Mouse (Mus musculus) forebrain, embryonic 12.5 days (tissue): Measurements from ENCODE around the gene 9430097D07Rik. TPM values are rescaled to one million over a fixed set of nuclear protein-coding genes. Genes with fewer than 3 reads are reported as not detected.

Experiments used
- ATAC-seq: fragments of 200-750 bp; cut with Nextera tagmentation; 2 replicates; pipeline ENCODE4 v1.8.0; 2017; ENCODE audit warnings: moderate TSS enrichment; ENCODE audit not compliant: low FRiP score
- H3K27ac ChIP-seq: fragments of 300-500 bp; sonication (generic); 2 replicates; pipeline ENCODE4 v1.5.1; 2016; ENCODE audit warnings: mild to moderate bottlenecking
- H3K27me3 ChIP-seq: fragments of 300-500 bp; sonication (generic); 2 replicates; pipeline ENCODE4 v1.6.1; 2016; ENCODE audit warnings: mild to moderate bottlenecking
- H3K36me3 ChIP-seq: fragments of 300-500 bp; sonication (generic); replicated peaks from 2 replicates; pipeline ENCODE4 v1.6.1; 2016; ENCODE audit warnings: mild to moderate bottlenecking
- H3K4me1 ChIP-seq: fragments of 300-500 bp; sonication (generic); 2 replicates; pipeline ENCODE4 v1.6.1; 2016
- H3K4me2 ChIP-seq: fragments of 300-500 bp; sonication (generic); 2 replicates; pipeline ENCODE4 v1.6.1; 2016; ENCODE audit warnings: mild to moderate bottlenecking, moderate library complexity
- H3K4me3 ChIP-seq: fragments of 300-500 bp; sonication (generic); replicated peaks from 2 replicates; pipeline ENCODE4 v1.5.1; 2016; ENCODE audit warnings: mild to moderate bottlenecking
- H3K9ac ChIP-seq: fragments of 300-500 bp; sonication (generic); 2 replicates; pipeline ENCODE4 v1.6.1; 2016; ENCODE audit warnings: mild to moderate bottlenecking
- H3K9me3 ChIP-seq: fragments of 300-500 bp; sonication (generic); 2 replicates; pipeline ENCODE4 v1.6.1; 2016
- WGBS: fragments of 180-500 bp; shearing (Covaris S2); methylation state at CpG from one replicate; pipeline ENCODE4 v1.1.7; 2016; 5-methylcytosine and 5-hydroxymethylcytosine counted together
- polyA plus RNA-seq: library from polyadenylated mRNA; unstranded; fragments of >200 nt; fragmentation: Nextera tagmentation; extraction: Ambion mirVana; gene quantifications from 2 replicates; pipeline ENCODE4 v1.2.1, GENCODE M21; 2016

9430097D07Rik gene
- polyA plus RNA-seq, 1 experiment from 2014 or later: 0.19 TPM

DNA sequence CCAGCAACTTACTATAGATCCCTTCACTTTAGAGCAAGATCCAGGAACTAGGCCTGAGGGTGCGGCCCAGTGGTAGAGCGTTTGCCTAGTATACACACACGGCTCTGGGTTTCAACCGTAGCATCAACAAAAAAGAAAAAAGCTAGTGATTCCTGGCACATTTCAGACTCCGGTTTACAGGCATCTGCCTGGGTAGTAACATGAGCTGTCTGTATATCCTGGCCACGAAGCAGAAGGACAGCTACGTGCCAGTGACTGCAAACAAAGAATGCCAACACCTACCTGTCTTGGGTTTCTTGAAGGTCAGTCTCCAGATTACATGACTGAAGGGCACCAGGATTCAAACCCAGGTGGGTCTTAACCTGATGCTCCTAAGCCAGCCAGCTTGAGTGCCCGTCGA is 26.3 kb downstream of the 9430097D07Rik start:
- no peaks in the 10 kb centered on the region for H3K36me3 ChIP-seq
- H3K4me2 ChIP-seq: no peak overlapping the region
- no peak overlapping the region for H3K9ac ChIP-seq
- H3K9me3 ChIP-seq: no peaks in the 10 kb centered on the region
- H3K4me3 ChIP-seq: no peak overlapping the region
- no peaks in the 10 kb centered on the region for H3K27me3 ChIP-seq
- WGBS: 89% methylated on average over 9 of the region's 9 CpGs
- no peak overlapping the region for H3K27ac ChIP-seq
- peaks cover 9% of the 10 kb centered on the region for H3K4me1 ChIP-seq
- ATAC-seq: no peak

DNA sequence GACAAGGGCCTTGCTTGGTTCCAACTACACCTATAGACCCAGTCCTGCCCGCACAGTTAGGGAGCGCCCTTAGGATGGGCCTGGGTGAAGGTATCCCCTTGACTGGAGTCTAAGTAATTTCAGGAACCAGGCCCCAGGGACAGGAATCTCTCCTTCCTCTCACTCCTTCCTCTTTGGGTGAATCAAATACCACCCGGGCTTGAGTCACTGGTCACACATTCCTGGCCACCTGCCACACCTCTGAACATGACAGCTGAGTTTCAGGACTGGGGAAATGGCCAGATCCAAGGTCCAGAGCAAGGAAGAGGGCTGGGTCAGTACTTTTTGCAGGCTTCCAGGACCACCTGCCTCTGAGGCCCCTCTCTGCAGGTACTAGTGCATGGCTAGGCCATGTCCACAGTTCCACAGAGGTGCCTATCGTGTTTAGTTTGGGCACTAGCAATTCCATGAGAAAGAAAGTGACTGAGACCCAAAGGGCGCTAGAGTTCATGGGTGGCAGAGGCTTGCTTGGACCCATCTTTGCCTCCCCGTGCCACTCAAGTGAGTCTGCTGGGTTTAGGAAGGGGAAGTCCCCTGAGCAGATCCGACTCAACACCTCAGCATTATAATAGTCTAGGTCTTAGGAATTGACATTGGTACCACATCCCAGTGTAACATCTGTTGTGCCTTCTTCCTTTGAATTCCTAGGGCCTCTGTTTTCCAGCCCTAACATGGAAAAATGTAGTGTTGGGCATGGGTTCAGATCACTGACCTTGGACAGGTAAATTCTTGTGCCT is 27.3 kb downstream of the 9430097D07Rik start:
- ATAC-seq: no peak
- 91% methylated on average over 7 of the region's 7 CpGs for WGBS
- H3K36me3 ChIP-seq: no peaks in the 10 kb centered on the region

DNA sequence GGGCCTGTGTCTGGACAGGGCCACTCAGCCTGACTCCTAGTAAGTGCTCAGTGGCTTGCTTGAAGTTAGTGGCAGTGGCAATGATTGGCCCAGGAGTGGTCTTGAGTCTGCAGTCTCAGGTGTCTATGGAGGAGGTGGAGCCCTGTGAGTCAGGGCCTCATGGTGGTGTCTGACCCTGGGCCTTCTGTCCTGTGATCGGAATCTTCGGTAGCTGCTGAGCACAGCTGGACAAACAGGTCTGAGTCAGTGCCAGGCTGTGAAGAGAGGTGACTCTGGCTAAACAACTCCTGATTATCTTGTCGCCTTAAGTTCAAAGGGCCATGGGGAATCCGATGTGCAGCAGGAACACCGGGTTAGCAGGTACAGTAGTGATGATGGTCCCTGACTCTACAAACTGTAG is 28.1 kb downstream of the 9430097D07Rik start:
- Histone ChIP-seq H3K9ac (no peak overlapping the region), H3K4me3 (no peak overlapping the region), H3K36me3 (no peaks in the 10 kb centered on the region), H3K9me3 (no peaks in the 10 kb centered on the region), H3K4me2 (no peak overlapping the region), H3K4me1 (peaks cover 11% of the 10 kb centered on the region), H3K27ac (no peak overlapping the region), H3K27me3 (no peaks in the 10 kb centered on the region)
- 93% methylated on average over 5 of the region's 5 CpGs for WGBS
- ATAC-seq: no peak

More for the DNA sequence above, 27.3 kb downstream of the 9430097D07Rik start:
- Histone ChIP-seq H3K4me1 (peaks cover 9% of the 10 kb centered on the region), H3K9ac (no peak overlapping the region), H3K4me2 (no peak overlapping the region), H3K9me3 (no peaks in the 10 kb centered on the region), H3K4me3 (no peak overlapping the region), H3K27me3 (no peaks in the 10 kb centered on the region), H3K27ac (no peak overlapping the region)

GRCm38 (mm10) chr2:32546951-32547350 is 28.5 kb downstream of the 9430097D07Rik start:
- Histone ChIP-seq H3K27ac (no peak overlapping the region), H3K27me3 (no peaks in the 10 kb centered on the region), H3K4me3 (no peak overlapping the region), H3K4me2 (no peak overlapping the region), H3K9me3 (no peaks in the 10 kb centered on the region), H3K9ac (no peak overlapping the region), H3K4me1 (peaks cover 14% of the 10 kb centered on the region), H3K36me3 (no peaks in the 10 kb centered on the region)
- no peak for ATAC-seq
- WGBS: 70% methylated on average over 1 of the region's 1 CpGs

GRCm38 (mm10) chr2:32543031-32543449 is 32.4 kb downstream of the 9430097D07Rik start:
- H3K9me3 ChIP-seq: no peaks in the 10 kb centered on the region
- H3K4me3 ChIP-seq: no peak overlapping the region
- no peak overlapping the region for H3K9ac ChIP-seq
- H3K27me3 ChIP-seq: no peaks in the 10 kb centered on the region
- no peaks in the 10 kb centered on the region for H3K36me3 ChIP-seq
- H3K4me2 ChIP-seq: no peak overlapping the region
- no peak overlapping the region for H3K27ac ChIP-seq
- peaks cover 36% of the 10 kb centered on the region for H3K4me1 ChIP-seq
- no peak for ATAC-seq
- 96% methylated on average over 3 of the region's 3 CpGs for WGBS

DNA sequence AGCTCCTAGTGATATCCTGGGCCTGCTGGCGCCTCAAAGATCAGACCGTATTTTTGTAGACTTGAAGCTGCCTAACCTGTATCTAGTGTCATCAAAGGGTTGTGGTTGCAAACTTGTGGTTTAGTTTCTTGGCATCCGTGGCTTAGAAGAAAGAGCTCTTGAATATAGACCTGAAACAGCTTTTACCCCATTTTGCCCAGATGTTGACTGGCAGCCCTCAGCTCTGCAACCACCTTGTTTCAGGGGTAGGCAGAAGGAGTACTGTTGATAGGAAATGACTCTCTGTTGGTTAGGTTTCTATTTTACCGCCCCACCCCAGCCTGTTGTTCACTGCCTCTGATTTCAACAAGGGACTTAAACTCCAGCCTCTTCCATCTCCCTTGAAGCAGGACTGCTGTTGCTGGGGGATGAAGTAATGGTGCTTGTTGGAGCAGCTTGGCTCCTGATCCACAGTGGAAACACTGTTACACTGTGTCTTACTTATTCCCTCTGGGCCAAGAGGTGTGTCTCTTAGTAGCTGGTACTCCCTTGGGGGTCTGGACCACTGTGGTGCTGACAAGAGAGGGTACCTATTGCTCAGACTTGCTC is 33.4 kb downstream of the 9430097D07Rik start:
- peaks cover 43% of the 10 kb centered on the region for H3K4me1 ChIP-seq
- H3K4me2 ChIP-seq: no peak overlapping the region
- whole genome bisulfite sequencing: 96% methylated on average over 4 of the region's 4 CpGs
- H3K4me3 ChIP-seq: no peak overlapping the region
- no peaks in the 10 kb centered on the region for H3K9me3 ChIP-seq
- H3K36me3 ChIP-seq: no peaks in the 10 kb centered on the region
- no peak overlapping the region for H3K9ac ChIP-seq
- H3K27me3 ChIP-seq: no peaks in the 10 kb centered on the region
- no peak overlapping the region for H3K27ac ChIP-seq
- ATAC-seq: no peak

DNA sequence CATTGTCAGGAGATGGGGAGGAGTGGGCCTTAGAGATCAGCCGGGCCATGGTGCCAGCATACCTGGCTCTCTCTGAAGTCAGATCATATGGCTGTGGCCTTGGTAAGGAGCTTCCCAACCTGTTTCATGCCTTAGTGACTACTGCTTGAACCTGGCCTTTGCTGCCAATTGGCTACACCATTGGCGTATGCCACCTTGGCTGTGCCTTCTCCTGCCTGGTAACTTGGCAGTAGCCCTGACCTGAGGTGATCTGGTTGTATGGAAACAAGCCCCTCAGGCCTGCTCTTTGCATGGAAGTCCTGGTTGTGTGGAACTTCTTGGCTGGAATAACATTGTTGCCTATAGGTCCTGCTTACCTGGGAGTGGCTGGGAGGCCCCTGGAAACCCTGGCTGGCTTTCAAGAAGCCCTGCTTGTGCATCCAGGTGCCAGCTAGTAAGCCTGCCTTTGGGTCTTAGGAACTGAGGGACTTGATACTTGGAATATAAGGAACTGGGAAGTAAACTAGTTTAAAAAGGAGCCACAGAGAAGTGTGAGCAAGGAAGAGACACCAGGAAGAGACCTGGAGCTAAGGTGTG is 34.1 kb downstream of the 9430097D07Rik start:
- no peaks in the 10 kb centered on the region for H3K27me3 ChIP-seq
- H3K4me2 ChIP-seq: no peak overlapping the region
- no peaks in the 10 kb centered on the region for H3K36me3 ChIP-seq
- no peak for ATAC-seq
- no peaks in the 10 kb centered on the region for H3K9me3 ChIP-seq
- 80% methylated on average over 2 of the region's 2 CpGs for WGBS
- H3K4me3 ChIP-seq: no peak overlapping the region
- peaks cover 48% of the 10 kb centered on the region for H3K4me1 ChIP-seq
- H3K27ac ChIP-seq: no peak overlapping the region
- H3K9ac ChIP-seq: no peak overlapping the region

DNA sequence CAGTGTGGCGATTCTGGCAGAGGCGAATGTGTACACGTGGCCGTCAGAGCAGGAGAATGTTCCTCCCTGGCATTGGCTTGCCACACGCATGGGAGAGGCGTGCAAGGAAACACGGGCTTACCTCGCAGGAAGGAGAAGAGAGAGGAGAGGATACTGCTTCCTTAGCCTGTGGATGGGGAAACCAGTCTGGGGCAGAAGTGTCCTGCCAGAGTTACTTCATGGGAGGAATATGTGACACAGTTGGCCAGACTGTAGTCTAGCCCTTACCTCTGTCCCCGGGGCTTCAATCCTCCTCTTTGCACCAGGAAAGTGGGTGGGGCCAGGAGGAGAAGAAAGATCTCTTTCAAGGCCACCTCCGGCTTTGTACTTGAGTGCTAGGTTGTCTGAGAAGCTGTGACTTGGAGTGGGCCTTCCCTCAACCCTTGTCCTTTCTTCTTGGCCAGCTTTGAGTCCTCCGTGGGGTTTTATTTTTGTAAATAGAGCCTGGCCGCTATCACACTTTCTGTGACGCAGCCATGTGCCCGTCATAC is 36.0 kb downstream of the 9430097D07Rik start:
- ATAC-seq: no peak
- Histone ChIP-seq H3K4me1 (peaks cover 59% of the 10 kb centered on the region), H3K27ac (no peak overlapping the region), H3K4me3 (no peak overlapping the region), H3K9ac (no peak overlapping the region), H3K36me3 (no peaks in the 10 kb centered on the region), H3K27me3 (no peaks in the 10 kb centered on the region), H3K9me3 (no peaks in the 10 kb centered on the region), H3K4me2 (no peak overlapping the region)
- WGBS: 80% methylated on average over 14 of the region's 14 CpGs

DNA sequence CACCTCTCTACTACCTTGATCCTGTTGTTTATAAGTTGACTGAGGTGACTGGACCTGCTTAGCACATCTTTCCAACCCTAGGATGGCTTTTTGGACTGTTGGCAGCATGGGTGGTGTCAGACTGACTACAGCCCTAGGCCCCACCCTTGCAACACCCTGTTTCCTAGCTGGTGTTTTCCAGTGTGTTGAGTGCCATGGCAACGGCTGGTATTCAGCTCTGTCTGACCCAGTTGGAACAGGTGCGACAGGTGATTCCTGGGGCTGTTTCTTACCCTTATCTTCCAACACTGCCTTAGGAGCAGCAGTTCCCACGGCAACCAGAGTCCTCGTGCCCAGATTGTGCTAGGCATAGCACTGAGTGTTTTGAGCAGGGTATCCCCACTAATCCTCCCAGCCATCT is 37.0 kb downstream of the 9430097D07Rik start:
- ATAC-seq: no peak
- Histone ChIP-seq H3K4me2 (0 out of 2 replicates have a peak overlapping the region, but pooled peaks have one; percentile 80), H3K9ac (no peak overlapping the region), H3K9me3 (no peaks in the 10 kb centered on the region), H3K27me3 (no peaks in the 10 kb centered on the region), H3K4me1 (peaks cover 68% of the 10 kb centered on the region), H3K27ac (no peak overlapping the region), H3K4me3 (no peak overlapping the region), H3K36me3 (no peaks in the 10 kb centered on the region)
- WGBS: 75% methylated on average over 4 of the region's 4 CpGs

DNA sequence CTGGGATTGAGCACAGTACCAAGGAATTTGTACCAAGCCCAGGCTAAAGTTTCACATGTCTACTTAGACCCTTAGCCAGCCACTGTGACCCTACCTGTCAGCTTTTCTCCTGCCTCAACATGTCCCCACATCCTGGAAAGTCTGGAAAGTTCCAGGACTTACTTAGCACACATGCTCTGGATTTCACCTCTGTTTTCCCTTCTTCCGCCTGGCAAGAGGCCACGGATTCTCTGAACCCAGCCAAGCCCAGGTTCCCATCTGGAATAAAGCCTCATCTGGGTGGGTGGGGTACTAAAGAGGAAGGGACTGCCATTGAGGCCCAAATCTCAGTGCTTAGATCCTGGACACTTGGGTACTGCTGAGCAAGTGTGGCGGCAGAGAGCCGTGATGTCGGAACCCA is 37.5 kb downstream of the 9430097D07Rik start:
- Histone ChIP-seq H3K4me3 (peak overlapping the region; percentile 93), H3K27me3 (no peaks in the 10 kb centered on the region), H3K9ac (peak overlapping the region; percentile 87; the same call in 1 of the 2 replicates), H3K4me1 (peaks cover 68% of the 10 kb centered on the region), H3K9me3 (no peaks in the 10 kb centered on the region), H3K27ac (no peak overlapping the region), H3K36me3 (no peaks in the 10 kb centered on the region), H3K4me2 (peak overlapping the region; percentile 80)
- WGBS: 86% methylated on average over 5 of the region's 5 CpGs
- ATAC-seq: no peak

DNA sequence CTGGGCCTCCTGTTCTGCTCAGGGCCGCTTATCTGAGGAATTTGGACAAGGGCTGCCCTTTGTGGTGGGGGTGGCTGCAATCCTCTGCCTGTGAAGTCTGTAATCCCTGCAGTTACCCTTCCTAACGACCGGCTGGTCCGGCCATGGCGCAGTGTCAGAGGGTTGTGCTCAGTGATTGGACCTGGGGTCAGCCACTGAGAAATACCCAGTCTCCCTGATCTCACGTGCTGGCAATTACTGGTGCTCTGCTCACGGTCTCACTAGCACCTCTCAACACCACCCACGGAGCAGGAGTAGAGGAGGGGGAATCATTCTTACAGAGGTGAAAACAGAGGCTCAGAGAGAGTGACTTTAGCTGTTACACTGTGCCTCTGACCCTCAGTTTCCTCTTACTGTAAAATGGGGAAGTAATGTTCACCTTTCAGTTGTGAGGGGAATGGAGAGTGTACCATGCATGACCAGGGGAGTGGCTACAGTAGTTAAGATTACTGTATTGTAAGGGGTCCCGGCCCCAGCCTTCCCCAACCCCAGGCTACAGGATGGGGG is 38.1 kb downstream of the 9430097D07Rik start:
- peak overlapping the region; percentile 80 for H3K4me2 ChIP-seq
- H3K27ac ChIP-seq: 0 out of 2 replicates have a peak overlapping the region, but pooled peaks have one; percentile 43
- ATAC-seq: no peak
- peak overlapping the region; percentile 93 for H3K4me3 ChIP-seq
- no peaks in the 10 kb centered on the region for H3K36me3 ChIP-seq
- H3K4me1 ChIP-seq: peaks cover 66% of the 10 kb centered on the region
- H3K9ac ChIP-seq: peak overlapping the region; percentile 87
- no peaks in the 10 kb centered on the region for H3K27me3 ChIP-seq
- 9% methylated on average over 9 of the region's 9 CpGs for WGBS
- no peaks in the 10 kb centered on the region for H3K9me3 ChIP-seq

DNA sequence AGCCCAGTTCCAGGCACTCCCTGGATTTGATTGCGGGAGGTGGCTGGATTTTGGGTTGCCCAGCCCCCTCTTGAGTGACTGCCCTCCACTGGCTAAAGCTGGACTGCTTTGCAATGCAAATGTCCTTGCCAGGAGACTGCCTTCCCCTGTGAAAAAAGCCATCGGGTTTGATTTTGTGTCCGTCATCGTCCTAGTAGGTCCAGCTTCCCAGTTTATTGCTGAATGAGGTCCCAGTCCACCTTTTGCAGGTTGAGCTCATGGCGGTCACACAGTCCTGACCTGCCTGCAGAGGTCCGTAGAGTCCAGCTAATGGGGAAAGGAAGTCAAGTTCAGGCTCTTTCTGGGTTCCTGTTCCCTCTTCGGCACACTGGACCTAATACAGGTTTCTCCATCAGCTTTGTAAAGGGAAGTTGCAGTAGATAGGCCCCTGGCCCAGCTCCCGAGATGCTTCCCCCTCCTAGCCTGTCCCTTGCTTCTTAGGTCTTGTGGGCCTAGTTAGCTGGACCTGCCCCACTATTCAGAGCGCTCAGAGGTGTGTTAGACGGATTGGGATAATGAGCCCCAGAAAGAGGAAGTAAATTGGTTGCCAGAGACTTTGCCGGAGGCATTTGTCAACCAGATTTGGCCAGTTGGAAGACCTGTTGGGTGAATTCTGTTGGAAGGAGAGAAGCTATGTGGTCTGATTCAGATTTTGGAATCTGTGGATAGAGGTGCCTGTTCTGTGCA is 38.7 kb downstream of the 9430097D07Rik start:
- Histone ChIP-seq H3K4me2 (peak overlapping the region; percentile 80), H3K4me1 (peaks cover 63% of the 10 kb centered on the region), H3K27ac (peak overlapping the region; percentile 43; the same call in 1 of the 2 replicates), H3K4me3 (peak overlapping the region; percentile 93), H3K9ac (peak overlapping the region; percentile 87), H3K27me3 (no peaks in the 10 kb centered on the region), H3K36me3 (no peaks in the 10 kb centered on the region), H3K9me3 (no peaks in the 10 kb centered on the region)
- WGBS: 3% methylated on average over 11 of the region's 11 CpGs
- ATAC-seq: no peak
